Mouse (Mus musculus): ENCODE results near the gene Kcnmb1. TPM values are rescaled to one million over a fixed set of nuclear protein-coding genes. Genes with fewer than 3 reads are reported as not detected.

Kcnmb1 gene
- total and polyA plus RNA-seq, 3 experiments: 0.04 to 0.49 (median 0.09) TPM

DNA sequence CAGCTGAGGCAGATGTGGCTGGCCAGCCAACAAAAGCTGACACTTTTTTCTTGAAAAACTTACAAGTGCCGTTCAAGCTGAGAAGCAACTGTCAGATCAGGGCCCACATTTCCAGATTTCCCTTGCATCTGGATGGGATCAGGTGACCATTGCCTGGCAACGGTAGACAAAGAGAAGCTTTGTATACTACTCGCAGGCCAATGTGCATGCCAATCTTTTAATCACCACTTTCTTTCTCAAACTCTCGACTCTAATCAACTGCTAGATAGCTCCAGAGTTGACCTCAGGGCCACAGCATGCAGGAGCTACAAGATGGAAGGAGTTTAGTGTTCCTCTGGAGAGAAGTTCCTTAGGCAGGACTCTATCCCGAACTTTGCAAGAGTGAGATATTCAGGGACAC, 11.7 kb upstream of the Kcnmb1 start:
- Histone ChIP-seq H3K4me1 (ENCODE audit: control insufficient read depth in 1 of 2, insufficient read depth in 2 of 2) (no peaks in the 10 kb centered on the region), H3K79me2 (replicated peaks; ENCODE audit: control insufficient read depth, extremely low read depth, insufficient read depth, poor library complexity, severe bottlenecking) (no peaks in the 10 kb centered on the region), H3K4me2 (ENCODE audit: insufficient read depth, low read depth, poor library complexity, severe bottlenecking) (no peak overlapping the region), H3K27ac (ENCODE audit: insufficient read depth, low read depth) (no peak overlapping the region), H3K9ac (ENCODE audit: insufficient read depth, low read depth) (no peak overlapping the region), H3K9me3 (replicated peaks; ENCODE audit: low read length) (peaks cover 3% of the 10 kb centered on the region), H3K36me3 (replicated peaks in 1 of 2; ENCODE audit: control insufficient read depth in 1 of 2, insufficient read depth in 1 of 2, low read length in 1 of 2) (no peaks in the 10 kb centered on the region), H3K27me3 (replicated peaks) (peaks cover 14% of the 10 kb centered on the region), H3K4me3 (replicated peaks in 1 of 3; ENCODE audit: low read depth in 2 of 3, low read length in 2 of 3, poor library complexity in 1 of 3) (no peak overlapping the region)
- in situ Hi-C loops (cut with MboI; ENCODE audit: low pct_ligation_motif_present, low pct_unique_long_range_greater_than_20kb, low sequenced_read_pairs): loop anchor here (25.0 kb wide), 1 partner anchor 261 kb away; the partner anchor contains the start of gene Foxi1
- dilution Hi-C loops (cut with MboI; ENCODE audit: extremely low pct_ligation_motif_present, extremely low pct_unique_long_range_greater_than_20kb, low sequenced_read_pairs): no loop called here
- TF ChIP-seq MAZ (IDR thresholded peaks at IDR 0.05; ENCODE audit: low read depth, low read length) (no peak), RCOR1 (conservative IDR thresholded peaks at IDR 0.05; ENCODE audit: low read depth, low read length) (no peak), POLR2AphosphoS2 (IDR thresholded peaks at IDR 0.05; ENCODE audit: low read depth, low read length) (no peak), CHD2 (IDR thresholded peaks at IDR 0.05; ENCODE audit: low read length) (no peak), JUN (IDR thresholded peaks at IDR 0.05; ENCODE audit: insufficient read depth, low read depth, low read length) (no peak), NELFE (IDR thresholded peaks at IDR 0.05; ENCODE audit: low read depth, low read length) (no peak), BHLHE40 (IDR thresholded peaks at IDR 0.05; ENCODE audit: low read depth, low read length) (no peak), MYC (IDR thresholded peaks at IDR 0.05; ENCODE audit: low read depth, low read length) (no peak), CTCF (conservative IDR thresholded peaks at IDR 0.05 in 1 of 2, IDR thresholded peaks at IDR 0.05 in 1 of 2; ENCODE audit: low read depth in 2 of 2, low read length in 2 of 2) (no peak), MAX (IDR thresholded peaks at IDR 0.05; ENCODE audit: low read length) (no peak), USF1 (IDR thresholded peaks at IDR 0.05; ENCODE audit: low read depth, low read length) (no peak)
- no peak for DNase-seq (ENCODE audit: extremely low read depth)

DNA sequence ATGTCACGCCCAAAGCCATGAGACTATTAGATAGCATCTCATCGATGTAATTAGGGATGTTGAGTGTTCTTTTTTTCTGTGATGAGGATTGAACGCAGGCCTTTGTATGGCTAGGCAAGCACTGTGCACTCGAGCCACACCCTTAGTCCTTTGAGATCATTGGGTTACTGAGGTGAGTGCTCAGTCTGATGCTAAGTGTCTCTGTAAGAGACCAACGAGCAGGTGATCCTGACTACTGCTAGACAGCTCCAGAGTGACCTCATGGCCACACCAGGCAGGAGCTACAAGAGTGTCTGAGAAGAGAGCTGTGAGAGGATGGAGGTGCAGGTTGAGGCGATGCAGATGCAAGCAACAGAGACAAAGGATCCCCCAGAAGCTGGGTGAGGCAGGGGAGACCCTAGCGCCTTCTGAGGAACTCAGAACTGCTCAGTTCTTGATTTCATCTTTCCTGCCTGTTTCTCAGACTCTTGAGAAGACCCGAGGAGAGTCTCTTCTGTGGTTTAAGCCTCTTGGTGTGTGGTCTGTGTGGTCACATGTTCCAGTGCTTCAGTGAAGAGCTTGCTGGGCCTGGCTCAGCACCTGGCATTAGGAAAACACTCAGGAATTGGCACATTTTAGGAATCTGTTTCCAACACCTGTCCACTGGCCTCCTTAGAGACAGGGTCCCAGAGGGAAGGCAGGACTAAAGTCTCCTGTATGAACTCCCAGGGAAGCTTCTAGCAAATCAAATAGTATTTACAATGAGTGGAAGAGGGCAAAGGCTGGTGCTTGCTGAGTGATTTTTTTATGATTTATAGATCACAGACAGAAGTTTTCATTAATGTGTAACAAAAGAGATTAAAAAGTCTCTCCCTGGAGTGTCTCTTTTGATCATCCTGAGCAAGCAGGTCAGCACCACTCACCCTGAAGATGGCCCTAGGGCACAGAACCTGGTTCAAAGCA, 10.9 kb upstream of the Kcnmb1 start:
- Histone ChIP-seq H3K4me3 (replicated peaks in 1 of 3; ENCODE audit: low read depth in 2 of 3, low read length in 2 of 3, poor library complexity in 1 of 3) (no peak overlapping the region), H3K27me3 (replicated peaks) (peaks cover 14% of the 10 kb centered on the region), H3K9me3 (replicated peaks; ENCODE audit: low read length) (peaks cover 3% of the 10 kb centered on the region), H3K9ac (ENCODE audit: insufficient read depth, low read depth) (no peak overlapping the region), H3K4me2 (ENCODE audit: insufficient read depth, low read depth, poor library complexity, severe bottlenecking) (no peak overlapping the region), H3K79me2 (replicated peaks; ENCODE audit: control insufficient read depth, extremely low read depth, insufficient read depth, poor library complexity, severe bottlenecking) (no peaks in the 10 kb centered on the region), H3K27ac (ENCODE audit: insufficient read depth, low read depth) (no peak overlapping the region), H3K4me1 (ENCODE audit: control insufficient read depth in 1 of 2, insufficient read depth in 2 of 2) (no peaks in the 10 kb centered on the region), H3K36me3 (replicated peaks in 1 of 2; ENCODE audit: control insufficient read depth in 1 of 2, insufficient read depth in 1 of 2, low read length in 1 of 2) (no peaks in the 10 kb centered on the region)
- dilution Hi-C loops (cut with MboI; ENCODE audit: extremely low pct_ligation_motif_present, extremely low pct_unique_long_range_greater_than_20kb, low sequenced_read_pairs) (no loop called here), in situ Hi-C loops (cut with MboI; ENCODE audit: low pct_ligation_motif_present, low pct_unique_long_range_greater_than_20kb, low sequenced_read_pairs) (loop anchor here (25.0 kb wide), 1 partner anchor 260 kb away; the partner anchor contains the start of gene Foxi1)
- TF ChIP-seq CTCF (conservative IDR thresholded peaks at IDR 0.05 in 1 of 2, IDR thresholded peaks at IDR 0.05 in 1 of 2; ENCODE audit: low read depth in 2 of 2, low read length in 2 of 2) (no peak), GABPA (IDR thresholded peaks at IDR 0.05; ENCODE audit: insufficient replicate concordance, low read depth, low read length) (no peak), ZC3H11A (IDR thresholded peaks at IDR 0.05; ENCODE audit: low read depth, low read length) (no peak), JUND (conservative IDR thresholded peaks at IDR 0.05; ENCODE audit: low read depth, low read length) (no peak), KAT2A (IDR thresholded peaks at IDR 0.05; ENCODE audit: insufficient replicate concordance, low read length) (no peak), TCF12 (IDR thresholded peaks at IDR 0.05; ENCODE audit: low read depth, low read length) (no peak), MAZ (IDR thresholded peaks at IDR 0.05; ENCODE audit: low read depth, low read length) (no peak), POLR2AphosphoS2 (IDR thresholded peaks at IDR 0.05; ENCODE audit: low read depth, low read length) (no peak), USF1 (IDR thresholded peaks at IDR 0.05; ENCODE audit: low read depth, low read length) (no peak), EP300 (IDR thresholded peaks at IDR 0.05; ENCODE audit: low read length) (no peak), CHD1 (IDR thresholded peaks at IDR 0.05; ENCODE audit: low read depth, low read length) (no peak), HCFC1 (IDR thresholded peaks at IDR 0.05; ENCODE audit: low read depth, low read length) (no peak)
- no peak for DNase-seq (ENCODE audit: extremely low read depth)

Measured in CH12.LX (cell line).